Mouse (Mus musculus): ENCODE measurements at regions not wholly inside any gene's neighbourhood (a gene's known extent, or its start where the extent isn't known, plus 50 kb on each side); places are given as distances from the start of the nearest gene placed in this dataset.
A peak's percentile ranks its signal among the peaks of the same experiment; 100 is the strongest.

DNA sequence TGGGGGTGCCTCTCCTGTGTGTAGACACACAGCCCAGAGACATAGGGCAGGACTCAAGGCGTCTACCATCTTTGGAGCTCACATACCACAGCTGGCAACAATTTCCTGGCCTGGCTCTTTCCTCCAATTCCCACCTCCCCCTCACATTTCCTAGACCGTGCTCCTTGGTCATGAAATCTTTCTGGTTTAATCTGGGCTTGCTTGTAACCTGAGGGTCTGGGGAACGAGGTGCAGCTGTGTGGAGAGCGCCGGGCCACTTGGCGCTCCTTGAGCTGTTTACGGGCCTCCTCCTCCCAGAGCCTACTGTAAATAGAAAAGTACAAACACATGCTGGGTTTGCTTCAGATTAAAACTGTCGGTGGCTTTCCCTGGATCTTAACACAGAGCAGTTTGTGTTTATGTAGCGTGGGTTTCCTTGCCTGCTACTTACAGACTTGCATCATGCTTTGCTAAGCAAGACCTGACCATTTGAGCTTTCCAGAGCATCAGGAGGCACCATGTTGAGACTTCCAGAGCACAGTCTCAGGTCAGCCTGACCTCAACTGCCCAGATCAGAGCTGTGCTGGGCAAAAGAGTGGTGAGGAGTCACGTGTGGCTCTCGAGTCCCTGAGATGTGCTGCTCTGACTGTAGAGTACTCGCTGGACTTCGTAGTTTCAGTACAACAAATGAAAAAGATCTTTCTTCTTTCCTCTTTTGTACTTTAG lies 66.1 kb upstream of the Haao start:
- 79% methylated on average over 13 of the region's 13 CpGs for WGBS
- no peak for DNase-seq
- Histone ChIP-seq H3K27me3 (ENCODE audit: control insufficient read depth, insufficient read depth, low read length) (no peaks in the 10 kb centered on the region), H3K27ac (ENCODE audit: insufficient read depth, low read length) (no peak overlapping the region), H3K4me3 (replicated peaks; ENCODE audit: insufficient read depth, low read depth, low read length) (no peak overlapping the region), H3K4me1 (ENCODE audit: control insufficient read depth, insufficient read depth, low read length) (peaks cover 6% of the 10 kb centered on the region)
- no peak for TF ChIP-seq POLR2A (IDR thresholded peaks at IDR 0.05; ENCODE audit: borderline replicate concordance, insufficient read depth, low read length)
- no peak for TF ChIP-seq CTCF (IDR thresholded peaks at IDR 0.05; ENCODE audit: borderline replicate concordance, insufficient read depth, low read depth, low read length)

DNA sequence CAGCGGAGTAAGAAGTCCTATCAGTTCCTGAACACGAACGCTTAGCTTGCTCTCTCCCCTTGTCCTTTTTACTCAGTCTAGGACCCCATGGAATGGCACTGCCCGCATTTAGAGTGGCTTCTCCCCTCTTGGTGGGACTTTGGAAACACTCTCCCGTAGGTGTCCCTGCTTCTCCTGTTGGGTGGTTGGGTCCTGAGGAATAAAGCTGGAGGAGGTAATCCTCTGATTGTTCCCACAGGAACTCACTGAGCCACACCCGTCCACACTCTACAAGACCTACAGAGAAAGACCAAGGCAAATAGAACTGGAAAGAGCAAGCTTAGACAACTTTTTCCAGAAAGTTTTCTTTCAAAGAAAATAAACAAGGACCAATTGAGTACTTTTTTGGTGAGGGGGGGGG lies 64.7 kb upstream of the Haao start:
- H3K27ac ChIP-seq (ENCODE audit: insufficient read depth, low read length): no peak overlapping the region
- no peak for DNase-seq

GRCm38 (mm10) chr17:83908811-83909210 lies 61.0 kb upstream of the Haao start:
- 95% methylated on average over 6 of the region's 6 CpGs for WGBS
- H3K27me3 ChIP-seq (ENCODE audit: control insufficient read depth, insufficient read depth, low read length): no peaks in the 10 kb centered on the region
- no peak for DNase-seq
- no peak overlapping the region for H3K4me3 ChIP-seq (replicated peaks; ENCODE audit: insufficient read depth, low read depth, low read length)
- TF ChIP-seq CTCF (IDR thresholded peaks at IDR 0.05; ENCODE audit: borderline replicate concordance, insufficient read depth, low read depth, low read length) (no peak), POLR2A (IDR thresholded peaks at IDR 0.05; ENCODE audit: borderline replicate concordance, insufficient read depth, low read length) (no peak)
- H3K27ac ChIP-seq (ENCODE audit: insufficient read depth, low read length): no peak overlapping the region
- H3K4me1 ChIP-seq (ENCODE audit: control insufficient read depth, insufficient read depth, low read length): no peaks in the 10 kb centered on the region; the same call in 1 of the 2 replicates

More for the DNA sequence above, 64.7 kb upstream of the Haao start:
- TF ChIP-seq CTCF (IDR thresholded peaks at IDR 0.05; ENCODE audit: borderline replicate concordance, insufficient read depth, low read depth, low read length): no peak
- TF ChIP-seq POLR2A (IDR thresholded peaks at IDR 0.05; ENCODE audit: borderline replicate concordance, insufficient read depth, low read length): no peak
- H3K4me3 ChIP-seq (replicated peaks; ENCODE audit: insufficient read depth, low read depth, low read length): no peak overlapping the region
- WGBS: 89% methylated on average over 6 of the region's 6 CpGs
- peaks cover 6% of the 10 kb centered on the region for H3K4me1 ChIP-seq (ENCODE audit: control insufficient read depth, insufficient read depth, low read length)
- H3K27me3 ChIP-seq (ENCODE audit: control insufficient read depth, insufficient read depth, low read length): no peaks in the 10 kb centered on the region

- DNase-seq: no peak
- no peaks in the 10 kb centered on the region for H3K27me3 ChIP-seq (ENCODE audit: control insufficient read depth, insufficient read depth, low read length)
- WGBS: 90% methylated on average over 3 of the region's 3 CpGs
- no peak overlapping the region for H3K4me3 ChIP-seq (replicated peaks; ENCODE audit: insufficient read depth, low read depth, low read length)
- no peak overlapping the region for H3K27ac ChIP-seq (ENCODE audit: insufficient read depth, low read length)
- no peaks in the 10 kb centered on the region; the same call in 1 of the 2 replicates for H3K4me1 ChIP-seq (ENCODE audit: control insufficient read depth, insufficient read depth, low read length)
- TF ChIP-seq CTCF (IDR thresholded peaks at IDR 0.05; ENCODE audit: borderline replicate concordance, insufficient read depth, low read depth, low read length): no peak
- no peak for TF ChIP-seq POLR2A (IDR thresholded peaks at IDR 0.05; ENCODE audit: borderline replicate concordance, insufficient read depth, low read length)
Observed at GRCm38 (mm10) chr17:83907538-83907937, 59.8 kb upstream of the Haao start.

GRCm38 (mm10) chr17:83906751-83907537 lies 59.2 kb upstream of the Haao start:
- WGBS: 94% methylated on average over 12 of the region's 12 CpGs
- no peaks in the 10 kb centered on the region; the same call in 1 of the 2 replicates for H3K4me1 ChIP-seq (ENCODE audit: control insufficient read depth, insufficient read depth, low read length)
- no peak overlapping the region for H3K27ac ChIP-seq (ENCODE audit: insufficient read depth, low read length)
- no peak for DNase-seq
- TF ChIP-seq CTCF (IDR thresholded peaks at IDR 0.05; ENCODE audit: borderline replicate concordance, insufficient read depth, low read depth, low read length) (no peak), POLR2A (IDR thresholded peaks at IDR 0.05; ENCODE audit: borderline replicate concordance, insufficient read depth, low read length) (no peak)
- no peak overlapping the region for H3K4me3 ChIP-seq (replicated peaks; ENCODE audit: insufficient read depth, low read depth, low read length)
- H3K27me3 ChIP-seq (ENCODE audit: control insufficient read depth, insufficient read depth, low read length): no peaks in the 10 kb centered on the region

DNA sequence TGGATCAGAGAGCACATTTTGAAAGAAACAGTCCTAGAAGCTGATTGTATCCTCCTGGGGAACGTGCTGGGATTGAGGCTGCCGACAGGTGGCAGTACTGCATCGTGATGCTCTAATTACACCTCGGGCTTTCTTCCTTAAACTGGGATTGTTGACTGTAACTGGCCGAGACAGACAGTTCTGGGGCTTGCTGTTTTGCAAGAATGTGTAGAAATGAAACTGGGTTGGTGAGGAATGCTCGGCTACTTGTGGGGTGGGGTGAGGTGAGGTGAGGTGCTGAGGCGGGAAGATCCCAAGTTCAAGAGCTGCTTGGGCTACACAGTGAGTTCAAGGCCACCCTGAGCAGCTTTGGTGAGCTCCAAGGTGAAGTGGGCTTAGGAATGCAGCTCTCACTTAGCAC lies 55.7 kb upstream of the Haao start:
- 8% methylated on average over 7 of the region's 7 CpGs for WGBS
- peak; percentile 60 to 69 for DNase-seq
- Histone ChIP-seq H3K4me3 (replicated peaks; ENCODE audit: insufficient read depth, low read depth, low read length) (no peak overlapping the region), H3K4me1 (ENCODE audit: control insufficient read depth, insufficient read depth, low read length) (no peaks in the 10 kb centered on the region), H3K27ac (ENCODE audit: insufficient read depth, low read length) (no peak overlapping the region), H3K27me3 (ENCODE audit: control insufficient read depth, insufficient read depth, low read length) (no peaks in the 10 kb centered on the region)
- no peak for TF ChIP-seq POLR2A (IDR thresholded peaks at IDR 0.05; ENCODE audit: borderline replicate concordance, insufficient read depth, low read length)
- TF ChIP-seq CTCF (IDR thresholded peaks at IDR 0.05; ENCODE audit: borderline replicate concordance, insufficient read depth, low read depth, low read length): peak; percentile 94

DNA sequence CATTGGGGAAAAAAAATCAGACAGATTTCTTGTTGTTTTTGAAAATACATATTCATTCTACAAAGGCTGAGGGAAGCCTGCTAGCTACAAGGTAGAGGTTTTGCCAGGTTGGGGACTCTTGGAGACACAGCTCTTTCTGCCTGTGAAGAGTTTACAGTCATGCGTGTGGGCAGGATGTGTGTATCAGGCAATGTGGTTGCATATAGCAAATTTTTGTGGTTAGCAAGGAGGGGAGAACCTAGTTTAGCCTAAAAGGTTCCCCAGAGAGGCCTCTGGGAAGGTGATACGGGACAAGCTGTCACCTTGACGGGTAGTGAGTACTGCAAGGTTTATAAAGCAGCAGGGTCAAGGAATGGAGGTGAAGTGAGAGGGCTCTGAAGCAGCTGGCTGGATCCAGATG lies 54.8 kb upstream of the Haao start:
- Histone ChIP-seq H3K27me3 (ENCODE audit: control insufficient read depth, insufficient read depth, low read length) (no peaks in the 10 kb centered on the region), H3K27ac (ENCODE audit: insufficient read depth, low read length) (no peak overlapping the region), H3K4me1 (ENCODE audit: control insufficient read depth, insufficient read depth, low read length) (no peaks in the 10 kb centered on the region), H3K4me3 (replicated peaks; ENCODE audit: insufficient read depth, low read depth, low read length) (no peak overlapping the region)
- 90% methylated on average over 3 of the region's 3 CpGs for WGBS
- TF ChIP-seq POLR2A (IDR thresholded peaks at IDR 0.05; ENCODE audit: borderline replicate concordance, insufficient read depth, low read length) (no peak), CTCF (IDR thresholded peaks at IDR 0.05; ENCODE audit: borderline replicate concordance, insufficient read depth, low read depth, low read length) (no peak)
- no peak for DNase-seq

DNA sequence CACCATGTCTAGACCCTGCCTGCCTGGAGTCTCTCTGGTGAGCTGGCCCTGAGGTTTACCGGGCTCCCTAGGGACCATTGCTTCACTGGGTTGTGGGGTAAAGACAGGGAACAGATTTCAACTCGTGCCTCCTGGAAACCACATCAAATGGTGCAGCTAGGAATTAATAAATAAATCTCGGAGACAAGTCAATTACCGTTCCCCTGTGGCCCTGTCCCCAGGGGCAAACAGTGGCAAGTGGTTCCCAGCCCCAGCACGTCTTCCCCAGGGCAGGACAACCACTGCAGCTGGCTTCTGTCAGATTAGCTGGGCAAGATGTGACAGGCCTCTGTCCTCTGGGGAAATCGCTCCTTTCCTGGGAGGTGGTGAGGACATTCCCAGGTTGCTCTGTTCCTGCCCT lies 54.3 kb upstream of the Haao start:
- no peak for TF ChIP-seq CTCF (IDR thresholded peaks at IDR 0.05; ENCODE audit: borderline replicate concordance, insufficient read depth, low read depth, low read length)
- TF ChIP-seq POLR2A (IDR thresholded peaks at IDR 0.05; ENCODE audit: borderline replicate concordance, insufficient read depth, low read length): no peak
- H3K27ac ChIP-seq (ENCODE audit: insufficient read depth, low read length): no peak overlapping the region
- H3K4me3 ChIP-seq (replicated peaks; ENCODE audit: insufficient read depth, low read depth, low read length): no peak overlapping the region
- no peaks in the 10 kb centered on the region for H3K4me1 ChIP-seq (ENCODE audit: control insufficient read depth, insufficient read depth, low read length)
- H3K27me3 ChIP-seq (ENCODE audit: control insufficient read depth, insufficient read depth, low read length): no peaks in the 10 kb centered on the region
- WGBS: 70% methylated on average over 6 of the region's 6 CpGs
- no peak for DNase-seq

All from cerebellum, adult 2 months (tissue).